Mouse (Mus musculus): ENCODE results near the gene Bnip3. TPM values are rescaled to one million over a fixed set of nuclear protein-coding genes. Genes with fewer than 3 reads are reported as not detected.

The Bnip3 gene
- total and polyA plus RNA-seq, 3 experiments: 131 to 430 (median 332) TPM

- TF ChIP-seq POLR2AphosphoS5 (IDR thresholded peaks at IDR 0.05; ENCODE audit: insufficient replicate concordance, low read depth, low read length) (no peak), TAL1 (conservative IDR thresholded peaks at IDR 0.05; ENCODE audit: low read depth, low read length) (no peak), CTCF (IDR thresholded peaks at IDR 0.05; ENCODE audit: low read depth, low read length) (no peak), GATA2 (IDR thresholded peaks at IDR 0.05; ENCODE audit: borderline replicate concordance, low read depth, low read length) (no peak), GATA1 (IDR thresholded peaks at IDR 0.05; ENCODE audit: borderline replicate concordance, low read length) (no peak)
- ATAC-seq (ENCODE audit: extremely low read depth, insufficient number of reproducible peaks, low FRiP score, poor library complexity, severe bottlenecking) (no peak), DNase-seq (ENCODE audit: low spot score) (no peak)
- peak overlapping the region; percentile 99 for H3K4me3 ChIP-seq (ENCODE audit: low read depth, low read length)
- no peaks in the 10 kb centered on the region for H3K9me3 ChIP-seq (replicated peaks)
- peaks cover 55% of the 10 kb centered on the region for H3K4me1 ChIP-seq (ENCODE audit: insufficient read depth, low read depth, low read length)
- peaks cover 33% of the 10 kb centered on the region for H3K36me3 ChIP-seq (replicated peaks)
- no peaks in the 10 kb centered on the region for H3K27me3 ChIP-seq (ENCODE audit: insufficient read depth, low read length)
These were observed 497 bp downstream of the Bnip3 start for GRCm38 (mm10) chr7:138908768-138909276.

GRCm38 (mm10) chr7:138907976-138908375 lies 1.3 kb downstream of the Bnip3 start:
- ATAC-seq (ENCODE audit: extremely low read depth, insufficient number of reproducible peaks, low FRiP score, poor library complexity, severe bottlenecking) (no peak), DNase-seq (ENCODE audit: low spot score) (no peak)
- Histone ChIP-seq H3K9me3 (replicated peaks) (no peaks in the 10 kb centered on the region), H3K27me3 (ENCODE audit: insufficient read depth, low read length) (no peaks in the 10 kb centered on the region), H3K4me3 (ENCODE audit: low read depth, low read length) (peak overlapping the region; percentile 99), H3K36me3 (replicated peaks) (peaks cover 36% of the 10 kb centered on the region), H3K4me1 (ENCODE audit: insufficient read depth, low read depth, low read length) (peaks cover 62% of the 10 kb centered on the region)
- TF ChIP-seq CTCF (IDR thresholded peaks at IDR 0.05; ENCODE audit: low read depth, low read length): no peak
- TF ChIP-seq GATA2 (IDR thresholded peaks at IDR 0.05; ENCODE audit: borderline replicate concordance, low read depth, low read length): no peak
- no peak for TF ChIP-seq POLR2AphosphoS5 (IDR thresholded peaks at IDR 0.05; ENCODE audit: insufficient replicate concordance, low read depth, low read length)
- TF ChIP-seq GATA1 (IDR thresholded peaks at IDR 0.05; ENCODE audit: borderline replicate concordance, low read length): no peak
- no peak for TF ChIP-seq TAL1 (conservative IDR thresholded peaks at IDR 0.05; ENCODE audit: low read depth, low read length)

- peak; percentile 36 for ATAC-seq (ENCODE audit: extremely low read depth, insufficient number of reproducible peaks, low FRiP score, poor library complexity, severe bottlenecking)
- Histone ChIP-seq H3K36me3 (replicated peaks) (peaks cover 44% of the 10 kb centered on the region), H3K4me3 (ENCODE audit: low read depth, low read length) (peak overlapping the region; percentile 99), H3K4me1 (ENCODE audit: insufficient read depth, low read depth, low read length) (peaks cover 70% of the 10 kb centered on the region), H3K27me3 (ENCODE audit: insufficient read depth, low read length) (no peaks in the 10 kb centered on the region), H3K9me3 (replicated peaks) (no peaks in the 10 kb centered on the region)
- TF ChIP-seq GATA2 (IDR thresholded peaks at IDR 0.05; ENCODE audit: borderline replicate concordance, low read depth, low read length) (no peak), TAL1 (conservative IDR thresholded peaks at IDR 0.05; ENCODE audit: low read depth, low read length) (no peak), POLR2AphosphoS5 (IDR thresholded peaks at IDR 0.05; ENCODE audit: insufficient replicate concordance, low read depth, low read length) (no peak), CTCF (IDR thresholded peaks at IDR 0.05; ENCODE audit: low read depth, low read length) (no peak), GATA1 (IDR thresholded peaks at IDR 0.05; ENCODE audit: borderline replicate concordance, low read length) (no peak)
- DNase-seq (ENCODE audit: low spot score): no peak
These were observed 2.3 kb downstream of the Bnip3 start for GRCm38 (mm10) chr7:138907043-138907442.

GRCm38 (mm10) chr7:138906441-138906840 lies 2.9 kb downstream of the Bnip3 start:
- Histone ChIP-seq H3K27me3 (ENCODE audit: insufficient read depth, low read length) (no peaks in the 10 kb centered on the region), H3K9me3 (replicated peaks) (no peaks in the 10 kb centered on the region), H3K36me3 (replicated peaks) (peaks cover 50% of the 10 kb centered on the region), H3K4me1 (ENCODE audit: insufficient read depth, low read depth, low read length) (peaks cover 70% of the 10 kb centered on the region), H3K4me3 (ENCODE audit: low read depth, low read length) (peak overlapping the region; percentile 99)
- TF ChIP-seq TAL1 (conservative IDR thresholded peaks at IDR 0.05; ENCODE audit: low read depth, low read length) (no peak), POLR2AphosphoS5 (IDR thresholded peaks at IDR 0.05; ENCODE audit: insufficient replicate concordance, low read depth, low read length) (no peak), GATA1 (IDR thresholded peaks at IDR 0.05; ENCODE audit: borderline replicate concordance, low read length) (no peak), GATA2 (IDR thresholded peaks at IDR 0.05; ENCODE audit: borderline replicate concordance, low read depth, low read length) (no peak), CTCF (IDR thresholded peaks at IDR 0.05; ENCODE audit: low read depth, low read length) (no peak)
- DNase-seq (ENCODE audit: low spot score) (no peak), ATAC-seq (ENCODE audit: extremely low read depth, insufficient number of reproducible peaks, low FRiP score, poor library complexity, severe bottlenecking) (no peak)

GRCm38 (mm10) chr7:138903886-138904435 lies 5.4 kb downstream of the Bnip3 start:
- ATAC-seq (ENCODE audit: extremely low read depth, insufficient number of reproducible peaks, low FRiP score, poor library complexity, severe bottlenecking) (no peak), DNase-seq (ENCODE audit: low spot score) (no peak)
- H3K4me1 ChIP-seq (ENCODE audit: insufficient read depth, low read depth, low read length): peaks cover 68% of the 10 kb centered on the region
- peaks cover 73% of the 10 kb centered on the region for H3K36me3 ChIP-seq (replicated peaks)
- H3K9me3 ChIP-seq (replicated peaks): no peaks in the 10 kb centered on the region
- no peak for TF ChIP-seq CTCF (IDR thresholded peaks at IDR 0.05; ENCODE audit: low read depth, low read length)
- no peak for TF ChIP-seq TAL1 (conservative IDR thresholded peaks at IDR 0.05; ENCODE audit: low read depth, low read length)
- TF ChIP-seq GATA2 (IDR thresholded peaks at IDR 0.05; ENCODE audit: borderline replicate concordance, low read depth, low read length): no peak
- no peak for TF ChIP-seq GATA1 (IDR thresholded peaks at IDR 0.05; ENCODE audit: borderline replicate concordance, low read length)
- TF ChIP-seq POLR2AphosphoS5 (IDR thresholded peaks at IDR 0.05; ENCODE audit: insufficient replicate concordance, low read depth, low read length): no peak
- no peak overlapping the region for H3K4me3 ChIP-seq (ENCODE audit: low read depth, low read length)
- no peaks in the 10 kb centered on the region for H3K27me3 ChIP-seq (ENCODE audit: insufficient read depth, low read length)

GRCm38 (mm10) chr7:138898743-138899142 lies 10.6 kb downstream of the Bnip3 start:
- Histone ChIP-seq H3K36me3 (replicated peaks) (peaks cover 91% of the 10 kb centered on the region), H3K27me3 (ENCODE audit: insufficient read depth, low read length) (no peaks in the 10 kb centered on the region), H3K4me3 (ENCODE audit: low read depth, low read length) (no peak overlapping the region), H3K9me3 (replicated peaks) (no peaks in the 10 kb centered on the region), H3K4me1 (ENCODE audit: insufficient read depth, low read depth, low read length) (peaks cover 34% of the 10 kb centered on the region)
- DNase-seq (ENCODE audit: low spot score): no peak
- ATAC-seq (ENCODE audit: extremely low read depth, insufficient number of reproducible peaks, low FRiP score, poor library complexity, severe bottlenecking): no peak
- no peak for TF ChIP-seq POLR2AphosphoS5 (IDR thresholded peaks at IDR 0.05; ENCODE audit: insufficient replicate concordance, low read depth, low read length)
- no peak for TF ChIP-seq GATA1 (IDR thresholded peaks at IDR 0.05; ENCODE audit: borderline replicate concordance, low read length)
- no peak for TF ChIP-seq TAL1 (conservative IDR thresholded peaks at IDR 0.05; ENCODE audit: low read depth, low read length)
- TF ChIP-seq CTCF (IDR thresholded peaks at IDR 0.05; ENCODE audit: low read depth, low read length): no peak
- TF ChIP-seq GATA2 (IDR thresholded peaks at IDR 0.05; ENCODE audit: borderline replicate concordance, low read depth, low read length): no peak

All from G1E (cell line).